Mouse (Mus musculus): ENCODE measurements around the gene Tspan12. TPM values are rescaled to one million over a fixed set of nuclear protein-coding genes. Genes with fewer than 3 reads are reported as not detected.

Gene Tspan12
- polyA plus RNA-seq, 1 experiment = 15.9 TPM

DNA sequence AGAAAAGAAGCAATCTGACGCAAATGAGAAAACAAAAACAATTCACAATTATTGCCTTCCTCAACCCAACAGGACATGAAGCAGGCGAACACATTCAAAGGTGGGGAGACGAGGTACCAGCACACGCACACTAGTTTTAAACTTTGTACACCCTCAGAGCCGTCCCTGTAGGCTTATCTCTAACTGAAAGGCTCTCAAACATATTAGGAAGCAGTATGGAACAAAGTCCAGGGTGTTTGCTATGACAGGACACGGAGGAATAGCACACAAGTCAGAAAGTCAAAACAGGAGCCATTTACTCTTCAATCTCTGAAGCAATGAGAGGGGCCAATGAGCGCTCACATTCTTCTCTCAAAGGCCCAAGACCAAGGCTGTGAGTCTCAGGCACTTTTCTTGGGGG is 24.3 kb downstream of the Tspan12 start:
- no peak for TF ChIP-seq POLR2A (IDR thresholded peaks at IDR 0.05; ENCODE audit: borderline replicate concordance, extremely low read depth, insufficient read depth, insufficient read length, poor library complexity, severe bottlenecking)
- no peak for TF ChIP-seq CTCF (IDR thresholded peaks at IDR 0.05; ENCODE audit: borderline replicate concordance, extremely low read depth, insufficient read depth, insufficient read length)
- no peak for DNase-seq (ENCODE audit: low read depth)

- DNase-seq (ENCODE audit: low read depth) = no peak
- TF ChIP-seq POLR2A (IDR thresholded peaks at IDR 0.05; ENCODE audit: borderline replicate concordance, extremely low read depth, insufficient read depth, insufficient read length, poor library complexity, severe bottlenecking) (no peak), CTCF (IDR thresholded peaks at IDR 0.05; ENCODE audit: borderline replicate concordance, extremely low read depth, insufficient read depth, insufficient read length) (no peak)
These were observed 28.6 kb downstream of the Tspan12 start for GRCm38 (mm10) chr6:21823694-21824093.

DNA sequence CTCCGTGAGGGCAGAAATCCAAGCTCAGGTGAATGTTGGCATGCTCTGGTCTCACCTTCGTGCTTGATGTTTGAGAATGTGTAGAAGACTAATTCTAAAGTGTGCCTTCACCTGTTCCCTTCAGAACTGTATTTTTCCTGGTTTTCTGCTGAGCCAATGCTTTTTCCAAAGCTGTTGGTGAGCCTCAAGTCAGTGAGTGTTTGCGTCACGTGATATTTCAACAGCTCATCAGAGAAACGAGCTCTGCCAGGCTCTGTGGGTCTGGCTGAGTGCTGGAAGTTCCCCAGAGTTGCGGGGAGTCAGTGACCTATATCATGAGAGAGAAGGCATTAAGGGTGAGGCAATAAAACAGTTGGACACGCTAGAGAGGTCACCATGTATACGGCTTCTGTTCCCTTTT is 29.0 kb downstream of the Tspan12 start:
- no peak for DNase-seq (ENCODE audit: low read depth)

GRCm38 (mm10) chr6:21822721-21823134 is 29.6 kb downstream of the Tspan12 start:
- DNase-seq (ENCODE audit: low read depth) = no peak
- TF ChIP-seq CTCF (IDR thresholded peaks at IDR 0.05; ENCODE audit: borderline replicate concordance, extremely low read depth, insufficient read depth, insufficient read length) (no peak), POLR2A (IDR thresholded peaks at IDR 0.05; ENCODE audit: borderline replicate concordance, extremely low read depth, insufficient read depth, insufficient read length, poor library complexity, severe bottlenecking) (no peak)

More for the DNA sequence above, 29.0 kb downstream of the Tspan12 start:
- TF ChIP-seq CTCF (IDR thresholded peaks at IDR 0.05; ENCODE audit: borderline replicate concordance, extremely low read depth, insufficient read depth, insufficient read length) = no peak
- no peak for TF ChIP-seq POLR2A (IDR thresholded peaks at IDR 0.05; ENCODE audit: borderline replicate concordance, extremely low read depth, insufficient read depth, insufficient read length, poor library complexity, severe bottlenecking)

DNA sequence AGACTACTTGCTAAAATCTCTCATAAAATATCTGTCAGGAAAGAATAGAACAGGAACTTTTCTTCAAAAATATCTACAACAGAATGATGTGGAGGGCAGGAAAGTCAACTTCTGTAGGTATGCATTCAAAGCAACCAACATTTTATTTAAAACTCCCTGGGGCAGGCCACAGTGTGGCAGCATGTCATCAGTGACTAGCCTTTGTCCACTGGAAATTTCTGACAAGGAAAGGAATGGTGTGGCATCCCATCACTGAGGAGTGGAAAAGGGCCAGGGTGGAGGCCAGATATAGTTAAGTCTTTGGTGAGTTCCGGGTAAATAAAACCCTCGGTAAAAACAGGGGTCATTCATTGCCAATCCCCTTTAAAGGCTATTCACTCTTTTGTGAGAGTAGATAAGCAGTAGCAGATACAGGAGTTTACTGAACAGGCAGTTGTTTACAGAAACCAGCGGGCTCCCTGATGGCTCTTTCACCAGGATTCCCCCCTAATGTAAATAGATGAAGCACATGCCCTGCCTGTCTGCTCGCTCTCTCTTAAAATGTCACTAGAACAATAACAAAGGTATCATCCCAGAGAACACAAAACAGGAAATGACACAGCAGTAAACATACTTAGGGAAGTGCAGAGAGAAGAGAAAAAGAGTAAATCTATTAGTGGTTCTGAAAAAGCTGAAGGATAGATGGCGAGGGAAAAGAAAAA is 34.1 kb downstream of the Tspan12 start:
- DNase-seq (ENCODE audit: low read depth) = no peak
- no peak for TF ChIP-seq POLR2A (IDR thresholded peaks at IDR 0.05; ENCODE audit: borderline replicate concordance, extremely low read depth, insufficient read depth, insufficient read length, poor library complexity, severe bottlenecking)
- no peak for TF ChIP-seq CTCF (IDR thresholded peaks at IDR 0.05; ENCODE audit: borderline replicate concordance, extremely low read depth, insufficient read depth, insufficient read length)

GRCm38 (mm10) chr6:21806005-21806404 is 46.3 kb downstream of the Tspan12 start:
- TF ChIP-seq POLR2A (IDR thresholded peaks at IDR 0.05; ENCODE audit: borderline replicate concordance, extremely low read depth, insufficient read depth, insufficient read length, poor library complexity, severe bottlenecking) (no peak), CTCF (IDR thresholded peaks at IDR 0.05; ENCODE audit: borderline replicate concordance, extremely low read depth, insufficient read depth, insufficient read length) (no peak)
- no peak for DNase-seq (ENCODE audit: low read depth)

DNA sequence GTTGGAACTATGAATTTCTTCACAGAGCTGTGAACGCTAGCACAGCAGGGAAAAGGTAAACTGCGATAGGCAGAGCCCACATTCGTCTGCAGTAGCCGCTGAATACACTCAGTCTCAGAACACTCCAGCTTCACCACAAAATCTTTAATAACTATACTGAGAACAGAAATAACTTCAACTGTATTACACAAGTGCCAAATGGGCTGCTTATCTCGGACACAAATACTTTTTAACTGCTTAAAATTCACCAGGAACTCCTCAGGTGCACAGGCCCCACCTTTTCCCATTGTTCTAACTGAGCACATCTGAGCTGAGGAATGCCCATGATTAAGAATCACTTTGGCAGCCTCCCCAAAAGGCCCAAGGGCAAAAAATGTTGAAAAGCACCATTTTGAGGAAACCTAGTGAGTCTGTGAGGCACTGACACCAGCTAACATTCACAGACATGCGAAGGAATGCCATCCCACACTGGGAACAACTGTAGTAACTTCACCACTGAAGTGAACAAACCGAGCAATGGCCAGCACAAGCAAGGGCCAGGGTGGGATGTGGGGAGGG is 47.2 kb downstream of the Tspan12 start:
- TF ChIP-seq CTCF (IDR thresholded peaks at IDR 0.05; ENCODE audit: borderline replicate concordance, extremely low read depth, insufficient read depth, insufficient read length) (no peak), POLR2A (IDR thresholded peaks at IDR 0.05; ENCODE audit: borderline replicate concordance, extremely low read depth, insufficient read depth, insufficient read length, poor library complexity, severe bottlenecking) (no peak)
- DNase-seq (ENCODE audit: low read depth) = no peak

DNA sequence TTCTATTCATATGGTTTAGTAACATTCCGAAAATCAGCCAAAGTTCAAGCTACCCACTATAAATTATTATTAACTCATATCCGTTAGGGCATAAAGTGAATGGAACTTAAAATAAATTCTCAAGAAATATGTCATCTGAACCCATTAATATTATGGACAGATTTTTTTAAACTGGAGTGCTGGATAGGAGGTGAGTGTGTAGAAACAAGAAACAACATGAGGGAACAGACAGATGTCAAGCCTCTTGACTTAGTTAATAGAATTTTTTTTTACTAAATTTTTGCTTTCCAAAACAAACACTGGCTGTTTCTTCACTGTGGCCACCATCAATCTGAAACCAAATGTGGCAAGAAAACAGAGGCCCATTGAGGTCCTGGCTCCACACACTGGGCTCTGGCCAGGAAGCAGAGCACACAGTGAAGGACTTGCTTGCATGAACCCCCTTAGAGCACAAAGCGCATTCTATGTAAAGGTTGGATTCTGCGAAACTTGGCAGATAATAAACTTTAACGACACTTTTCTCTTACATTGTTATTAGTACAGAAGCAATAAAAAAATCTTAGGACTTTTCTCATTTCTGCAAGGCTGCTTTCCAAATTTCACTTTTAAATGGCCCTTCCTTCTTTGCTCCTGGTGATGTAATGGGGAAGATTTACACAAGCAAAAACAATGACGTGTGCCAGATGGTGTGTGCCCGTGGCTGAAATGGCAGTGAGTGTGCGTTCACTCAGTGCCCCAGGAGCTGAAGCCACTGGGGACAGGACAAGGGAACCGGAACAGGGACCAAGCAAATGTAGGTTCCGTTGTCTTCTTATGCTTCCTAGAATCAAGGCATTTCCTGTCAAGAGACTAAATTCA is 48.6 kb downstream of the Tspan12 start:
- peak; percentile 72 for DNase-seq (ENCODE audit: low read depth)
- no peak for TF ChIP-seq POLR2A (IDR thresholded peaks at IDR 0.05; ENCODE audit: borderline replicate concordance, extremely low read depth, insufficient read depth, insufficient read length, poor library complexity, severe bottlenecking)

GRCm38 (mm10) chr6:21798581-21798980 is 53.7 kb downstream of the Tspan12 start:
- DNase-seq (ENCODE audit: low read depth) = no peak
- no peak for TF ChIP-seq CTCF (IDR thresholded peaks at IDR 0.05; ENCODE audit: borderline replicate concordance, extremely low read depth, insufficient read depth, insufficient read length)
- TF ChIP-seq POLR2A (IDR thresholded peaks at IDR 0.05; ENCODE audit: borderline replicate concordance, extremely low read depth, insufficient read depth, insufficient read length, poor library complexity, severe bottlenecking) = no peak

DNA sequence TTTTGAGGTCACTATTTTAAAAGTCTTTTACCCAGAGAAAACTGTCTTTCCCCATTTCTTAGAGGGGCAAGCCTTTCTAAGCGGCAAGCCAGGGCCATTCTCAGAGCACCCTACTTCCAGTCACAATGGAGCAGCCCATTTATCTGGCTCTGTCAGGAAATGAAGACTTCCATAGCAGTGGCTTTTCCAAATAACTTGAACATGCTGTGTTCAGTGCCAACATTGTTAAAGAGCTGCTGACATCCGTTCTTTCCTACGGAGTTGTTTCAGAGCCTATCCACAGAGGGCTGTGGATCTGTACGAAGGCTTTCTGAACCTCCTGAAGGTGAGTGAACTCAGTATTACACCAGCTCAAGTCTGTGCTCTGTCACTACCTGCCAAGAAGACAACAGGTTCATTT is 55.2 kb downstream of the Tspan12 start:
- no peak for DNase-seq (ENCODE audit: low read depth)
- TF ChIP-seq CTCF (IDR thresholded peaks at IDR 0.05; ENCODE audit: borderline replicate concordance, extremely low read depth, insufficient read depth, insufficient read length) (no peak), POLR2A (IDR thresholded peaks at IDR 0.05; ENCODE audit: borderline replicate concordance, extremely low read depth, insufficient read depth, insufficient read length, poor library complexity, severe bottlenecking) (no peak)

- TF ChIP-seq POLR2A (IDR thresholded peaks at IDR 0.05; ENCODE audit: borderline replicate concordance, extremely low read depth, insufficient read depth, insufficient read length, poor library complexity, severe bottlenecking) (no peak), CTCF (IDR thresholded peaks at IDR 0.05; ENCODE audit: borderline replicate concordance, extremely low read depth, insufficient read depth, insufficient read length) (no peak)
- no peak for DNase-seq (ENCODE audit: low read depth)
These were observed 55.9 kb downstream of the Tspan12 start for GRCm38 (mm10) chr6:21796413-21796812.

All from brain, embryonic 14.5 days (tissue).